Mouse (Mus musculus) MEL (cell line): Measurements from ENCODE around the gene Selplg. TPM values are rescaled to one million over a fixed set of nuclear protein-coding genes. Genes with fewer than 3 reads are reported as not detected.

Source experiments
- DNase-seq: peaks from one replicate; pipeline ENCODE4 v3.0.0; 2011; ENCODE audit warnings: low read depth, low spot score
- H3K27ac ChIP-seq: 2 replicates; pipeline ENCODE4 v1.5.1; 2012; ENCODE audit warnings: low read depth, mild to moderate bottlenecking, control low read depth, low read length, moderate library complexity; ENCODE audit not compliant: control insufficient read depth
- H3K27me3 ChIP-seq, 2 experiments: fragments of 150-350 bp in 1 of 2; sonication (generic) in 1 of 2; 2 replicates each; pipeline ENCODE4 v1.6.1; 2012; ENCODE audit warnings: low read length in 2 of 2, mild to moderate bottlenecking in 2 of 2, improper control_type of control experiment in 1 of 2, moderate library complexity in 1 of 2; ENCODE audit not compliant: insufficient read depth in 2 of 2, control insufficient read depth in 1 of 2
- H3K36me3 ChIP-seq, 2 experiments: 2 replicates each; pipeline ENCODE4 v1.6.1; 2012 to 2014; ENCODE audit warnings: low read length in 2 of 2, improper control_type of control experiment in 1 of 2, inconsistent platforms in 1 of 2, mild to moderate bottlenecking in 1 of 2; ENCODE audit not compliant: insufficient read depth in 2 of 2, control insufficient read depth in 1 of 2
- H3K4me1 ChIP-seq, 2 experiments: fragments of 150-350 bp in 1 of 2; sonication (generic) in 1 of 2; 2 replicates each; pipeline ENCODE4 v1.6.1; 2012; ENCODE audit warnings: low read length in 2 of 2, improper control_type of control experiment in 1 of 2, mild to moderate bottlenecking in 1 of 2; ENCODE audit not compliant: insufficient read depth in 2 of 2, control insufficient read depth in 1 of 2
- H3K4me3 ChIP-seq, 2 experiments: fragments of 150-350 bp in 1 of 2; sonication (generic) in 1 of 2; 2 replicates each; pipeline ENCODE4 v1.5.1; 2012; ENCODE audit warnings: low read depth in 2 of 2, low read length in 2 of 2, mild to moderate bottlenecking in 2 of 2, moderate library complexity in 2 of 2, control low read depth in 1 of 2, improper control_type of control experiment in 1 of 2; ENCODE audit not compliant: control insufficient read depth in 1 of 2, insufficient read depth in 1 of 2
- H3K79me2 ChIP-seq: 2 replicates; pipeline ENCODE4 v1.6.1; 2012; ENCODE audit warnings: mild to moderate bottlenecking, low read length, moderate library complexity; ENCODE audit not compliant: control insufficient read depth, poor library complexity, insufficient read depth
- H3K9ac ChIP-seq: 2 replicates; pipeline ENCODE4 v1.6.1; 2012; ENCODE audit warnings: low read depth, mild to moderate bottlenecking, control low read depth, low read length, moderate library complexity; ENCODE audit not compliant: control insufficient read depth, poor library complexity, severe bottlenecking
- H3K9me3 ChIP-seq: fragments of 150-350 bp; sonication (generic); replicated peaks from 2 replicates; pipeline ENCODE4 v1.6.1; 2012; ENCODE audit warnings: mild to moderate bottlenecking, low read length, improper control_type of control experiment, moderate library complexity; ENCODE audit not compliant: insufficient read depth
- BHLHE40 ChIP-seq: IDR thresholded peaks from 2 replicates; pipeline ENCODE4 v1.6.1; 2012; ENCODE audit warnings: low read depth, mild to moderate bottlenecking, inconsistent platforms, low read length, improper control_type of control experiment, borderline replicate concordance
- CTCF ChIP-seq, 3 experiments: IDR thresholded peaks in 2 of 3; conservative IDR thresholded peaks in 1 of 3; 2 replicates each; pipeline ENCODE4 v1.5.1; 2011 to 2012; ENCODE audit warnings: low read length in 3 of 3, low read depth in 2 of 3, mild to moderate bottlenecking in 2 of 3, improper control_type of control experiment in 1 of 3, inconsistent platforms in 1 of 3, mixed read lengths in 1 of 3, moderate library complexity in 1 of 3; ENCODE audit not compliant: control insufficient read depth in 1 of 3, insufficient read depth in 1 of 3, poor library complexity in 1 of 3, severe bottlenecking in 1 of 3
- EP300 ChIP-seq, 2 experiments: IDR thresholded peaks; 2 replicates each; pipeline ENCODE4 v1.6.1; 2011; ENCODE audit warnings: improper control_type of control experiment in 2 of 2, low read length in 2 of 2, low read depth in 1 of 2, mild to moderate bottlenecking in 1 of 2
- ETS1 ChIP-seq: IDR thresholded peaks from 2 replicates; pipeline ENCODE4 v1.6.1; 2012; ENCODE audit warnings: low read depth, mild to moderate bottlenecking, inconsistent platforms, low read length, improper control_type of control experiment, moderate library complexity
- GABPA ChIP-seq: IDR thresholded peaks from 2 replicates; pipeline ENCODE4 v1.6.1; 2012; ENCODE audit warnings: low read depth, mild to moderate bottlenecking, inconsistent platforms, low read length, improper control_type of control experiment, moderate library complexity
- MXI1 ChIP-seq: IDR thresholded peaks from 2 replicates; pipeline ENCODE4 v1.6.1; 2011; ENCODE audit warnings: mild to moderate bottlenecking, low read depth, low read length, improper control_type of control experiment
- NELFE ChIP-seq: IDR thresholded peaks from 2 replicates; pipeline ENCODE4 v1.6.1; 2011; ENCODE audit warnings: low read depth, low read length, improper control_type of control experiment
- NRF1 ChIP-seq: IDR thresholded peaks from 2 replicates; pipeline ENCODE4 v1.6.1; 2014; ENCODE audit warnings: low read depth, mild to moderate bottlenecking, inconsistent platforms, low read length, improper control_type of control experiment, moderate library complexity; ENCODE audit not compliant: poor library complexity, insufficient read depth, severe bottlenecking
- POLR2AphosphoS2 ChIP-seq: IDR thresholded peaks from 2 replicates; pipeline ENCODE4 v1.6.1; 2011; ENCODE audit warnings: low read length, improper control_type of control experiment
- POLR2AphosphoS5 ChIP-seq: IDR thresholded peaks from 2 replicates; pipeline ENCODE4 v1.6.1; 2012; ENCODE audit warnings: low read depth, borderline replicate concordance, mild to moderate bottlenecking, inconsistent platforms, low read length, moderate library complexity, mixed read lengths
- RAD21 ChIP-seq: IDR thresholded peaks from 2 replicates; pipeline ENCODE4 v1.6.1; 2011; ENCODE audit warnings: mild to moderate bottlenecking, low read depth, low read length, improper control_type of control experiment
- SMC3 ChIP-seq: IDR thresholded peaks from 2 replicates; pipeline ENCODE4 v1.6.1; 2011; ENCODE audit warnings: low read depth, low read length, improper control_type of control experiment
- TAL1 ChIP-seq: IDR thresholded peaks from 2 replicates; pipeline ENCODE4 v1.6.1; 2012; ENCODE audit warnings: mild to moderate bottlenecking, inconsistent platforms, low read length, moderate library complexity, mixed read lengths
- TCF12 ChIP-seq: IDR thresholded peaks from 2 replicates; pipeline ENCODE4 v1.6.1; 2014; ENCODE audit warnings: low read depth, mild to moderate bottlenecking, inconsistent platforms, low read length, improper control_type of control experiment, moderate library complexity
- UBTF ChIP-seq: IDR thresholded peaks from 2 replicates; pipeline ENCODE4 v1.6.1; 2012; ENCODE audit warnings: low read depth, mild to moderate bottlenecking, inconsistent platforms, low read length, improper control_type of control experiment, moderate library complexity, borderline replicate concordance; ENCODE audit not compliant: insufficient read depth
- USF1 ChIP-seq: IDR thresholded peaks from 2 replicates; pipeline ENCODE4 v1.6.1; 2014; ENCODE audit warnings: low read depth, mild to moderate bottlenecking, inconsistent platforms, low read length, improper control_type of control experiment, moderate library complexity
- ZKSCAN1 ChIP-seq: IDR thresholded peaks from 2 replicates; pipeline ENCODE4 v1.6.1; 2012; ENCODE audit warnings: low read depth, mild to moderate bottlenecking, inconsistent platforms, low read length, improper control_type of control experiment, moderate library complexity
- ZMIZ1 ChIP-seq: IDR thresholded peaks from 2 replicates; pipeline ENCODE4 v1.6.1; 2012; ENCODE audit warnings: low read depth, mild to moderate bottlenecking, inconsistent platforms, low read length, improper control_type of control experiment, moderate library complexity
- ZNF384 ChIP-seq: IDR thresholded peaks from 2 replicates; pipeline ENCODE4 v1.6.1; 2012; ENCODE audit warnings: low read depth, mild to moderate bottlenecking, inconsistent platforms, low read length, improper control_type of control experiment
- polyA plus RNA-seq, 2 experiments: library from polyadenylated mRNA; stranded (reverse) in 1 of 2; unstranded in 1 of 2; fragments of >175 nt in 1 of 2; fragments of >200 nt in 1 of 2; gene quantifications; 2 replicates each; pipeline versions ENCODE4 v1.2.1 to v1.2.4; 2012; ENCODE audit warnings: low replicate concordance in 2 of 2, low read depth in 1 of 2; ENCODE audit not compliant: insufficient read length in 2 of 2, insufficient read depth in 1 of 2, missing spikeins in 1 of 2
- total RNA-seq: library from RNA; depleted of rRNA; stranded (reverse); fragments of 300-350 nt; gene quantifications from 2 replicates; pipeline ENCODE4 v1.2.3, GENCODE M21; 2012

Selplg gene
- total and polyA plus RNA-seq, 3 experiments, result 24.2 to 48.2 TPM; not detected in 1

- no peak overlapping the region for H3K27ac ChIP-seq
- no peak overlapping the region for H3K4me3 ChIP-seq
- H3K9me3 ChIP-seq, result no peaks in the 10 kb centered on the region
- H3K4me1 ChIP-seq, result peaks cover 0 to 7% of the 10 kb centered on the region in 2 experiments; a peak in 1 of 4 replicates
- no peaks in the 10 kb centered on the region for H3K36me3 ChIP-seq
- no peaks in the 10 kb centered on the region for H3K27me3 ChIP-seq
- no peak for TF ChIP-seq EP300 (IDR thresholded peaks at IDR 0.05; ENCODE audit: low read depth in 1 of 2, low read length in 2 of 2)
- no peak for TF ChIP-seq ZNF384
- TF ChIP-seq NELFE, result no peak
- no peak for TF ChIP-seq TCF12
- TF ChIP-seq BHLHE40, result no peak
- no peak for TF ChIP-seq UBTF
- no peak for TF ChIP-seq GABPA
- no peak for TF ChIP-seq USF1
- no peak for TF ChIP-seq TAL1
- TF ChIP-seq RAD21, result no peak
- TF ChIP-seq ZKSCAN1, result no peak
- no peak for TF ChIP-seq NRF1
- TF ChIP-seq CTCF (IDR thresholded peaks at IDR 0.05 in 2 of 3, conservative IDR thresholded peaks at IDR 0.05 in 1 of 3; ENCODE audit: control insufficient read depth in 1 of 3, insufficient read depth in 1 of 3, low read depth in 2 of 3, low read length in 3 of 3, poor library complexity in 1 of 3, severe bottlenecking in 1 of 3), result no peak
- no peaks in the 10 kb centered on the region for H3K79me2 ChIP-seq
- no peak for DNase-seq
- H3K9ac ChIP-seq, result no peak overlapping the region
Observed at GRCm38 (mm10) chr5:113796401-113797148, 35.9 kb downstream of the Selplg start.

DNA sequence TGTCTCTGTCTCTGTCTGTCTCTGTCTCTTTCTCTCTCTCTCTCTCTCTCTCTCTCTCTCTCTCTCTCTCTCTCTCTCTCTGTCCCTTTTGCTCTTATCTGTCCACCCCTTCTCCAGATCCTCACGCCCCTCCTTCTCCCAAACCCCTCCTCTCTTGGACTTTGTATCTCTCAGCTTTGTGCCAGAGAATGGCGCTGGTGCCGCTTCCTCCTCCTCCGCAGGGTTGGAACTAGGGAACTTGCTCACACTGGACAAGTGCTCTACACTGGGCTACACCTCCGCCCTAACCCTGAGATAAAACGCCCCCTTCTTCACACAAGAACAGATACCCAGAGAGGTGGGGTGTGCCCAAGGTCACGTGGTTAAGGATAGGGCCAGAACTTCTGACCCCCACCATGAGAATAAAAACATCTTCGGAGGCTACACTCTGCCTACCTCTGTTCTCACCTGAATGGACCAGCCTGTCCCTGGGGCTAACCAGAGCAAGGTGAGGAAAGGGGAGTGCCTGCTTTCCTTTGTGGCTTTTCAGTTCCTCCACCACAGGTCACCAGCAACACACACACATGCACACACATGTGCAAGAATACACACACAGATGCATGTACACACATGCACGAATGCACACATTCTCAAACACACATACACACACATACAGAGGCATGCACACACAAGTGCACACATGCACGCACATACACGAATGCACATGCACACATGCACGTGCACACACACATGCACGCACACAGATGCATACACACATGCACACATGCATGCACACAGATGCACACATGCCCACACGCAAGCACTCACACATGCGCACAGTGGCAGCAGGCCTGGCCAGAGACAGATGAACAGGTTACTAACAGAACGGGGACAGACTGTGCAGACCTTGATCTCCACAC, 41.0 kb downstream of the Selplg start:
- no peaks in the 10 kb centered on the region for H3K27me3 ChIP-seq
- H3K36me3 ChIP-seq, result no peaks in the 10 kb centered on the region; a peak in 1 of 4 replicates
- DNase-seq, result peak; percentile 23
- no peak overlapping the region for H3K27ac ChIP-seq
- no peak overlapping the region for H3K9ac ChIP-seq
- H3K4me1 ChIP-seq, result peaks cover 0 to 7% of the 10 kb centered on the region in 2 experiments; a peak in 1 of 4 replicates
- no peaks in the 10 kb centered on the region for H3K9me3 ChIP-seq
- no peak overlapping the region for H3K4me3 ChIP-seq
- TF ChIP-seq MXI1, result no peak
- no peak for TF ChIP-seq POLR2AphosphoS2
- peak; percentile 78; the same call in 1 of the 2 replicates for TF ChIP-seq POLR2AphosphoS5
- TF ChIP-seq TAL1, result no peak
- no peak for TF ChIP-seq SMC3
- TF ChIP-seq ETS1, result no peak
- TF ChIP-seq ZMIZ1, result no peak
- TF ChIP-seq USF1, result peak; percentile 72
- no peaks in the 10 kb centered on the region for H3K79me2 ChIP-seq
